Mouse (Mus musculus) megakaryocyte, adult 5-6 weeks (primary cell): Measurements from ENCODE around the gene Sufu. TPM values are rescaled to one million over a fixed set of nuclear protein-coding genes. Genes with fewer than 3 reads are reported as not detected.

Source experiments
- ATAC-seq: 2 replicates; pipeline ENCODE4 v1.8.0; 2016; ENCODE audit warnings: mild to moderate bottlenecking, inconsistent platforms; ENCODE audit not compliant: poor library complexity, severe bottlenecking
- total RNA-seq, 2 experiments: library from RNA; stranded (forward) in 1 of 2; stranded (reverse) in 1 of 2; fragments of 153-499, 151-499 nt in 1 of 2; fragments of 221-1000, 200-1000 nt in 1 of 2; gene quantifications; 2 replicates each; pipeline versions ENCODE4 v1.2.3 to v1.2.4; 2015 to 2017

Gene Sufu
- total RNA-seq, 2 experiments from 2014 or later = 3.0 to 6.9 TPM

GRCm38 (mm10) chr19:46426488-46426887 is 29.8 kb downstream of the Sufu start:
- no peak for ATAC-seq

DNA sequence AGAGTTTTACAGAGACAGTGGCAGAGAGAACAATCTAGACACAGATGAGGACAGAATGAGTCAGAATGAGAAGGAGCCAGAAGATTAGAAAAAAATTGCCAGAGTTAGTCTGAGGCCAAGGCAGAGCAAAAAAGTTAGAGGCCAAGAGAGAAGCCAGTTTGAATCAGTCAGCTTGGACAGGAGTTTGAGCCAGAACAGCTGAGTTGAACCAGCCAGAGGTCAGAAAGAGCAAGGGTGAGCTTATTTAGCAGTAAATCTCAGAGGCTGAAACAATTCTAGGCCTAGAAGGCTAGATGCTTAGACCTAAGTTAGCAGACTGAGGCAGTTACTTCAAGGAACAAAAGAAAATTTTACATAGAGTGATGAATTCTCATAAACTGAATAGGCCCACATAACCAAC is 32.6 kb downstream of the Sufu start:
- ATAC-seq = no peak

DNA sequence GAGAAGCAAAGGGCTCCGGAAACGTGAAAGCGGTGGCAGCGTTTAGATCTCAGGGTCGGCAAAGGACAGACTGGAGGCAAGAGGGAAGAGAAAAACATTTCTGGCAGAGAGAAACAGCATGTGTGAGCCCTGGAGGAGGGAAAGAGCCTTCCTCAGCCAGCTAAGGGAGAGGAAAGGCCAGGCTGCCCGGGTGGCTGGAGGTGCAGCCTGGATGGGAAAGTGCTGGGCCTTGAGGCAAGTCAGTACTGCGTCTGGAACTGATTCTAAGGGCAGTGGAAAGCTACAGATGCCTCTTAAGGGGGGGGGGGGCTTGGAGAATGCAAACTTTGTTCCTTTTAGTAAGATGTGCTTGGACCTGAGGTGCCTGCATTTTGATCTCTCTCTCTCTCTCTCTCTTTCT is 37.0 kb downstream of the Sufu start:
- ATAC-seq = no peak

DNA sequence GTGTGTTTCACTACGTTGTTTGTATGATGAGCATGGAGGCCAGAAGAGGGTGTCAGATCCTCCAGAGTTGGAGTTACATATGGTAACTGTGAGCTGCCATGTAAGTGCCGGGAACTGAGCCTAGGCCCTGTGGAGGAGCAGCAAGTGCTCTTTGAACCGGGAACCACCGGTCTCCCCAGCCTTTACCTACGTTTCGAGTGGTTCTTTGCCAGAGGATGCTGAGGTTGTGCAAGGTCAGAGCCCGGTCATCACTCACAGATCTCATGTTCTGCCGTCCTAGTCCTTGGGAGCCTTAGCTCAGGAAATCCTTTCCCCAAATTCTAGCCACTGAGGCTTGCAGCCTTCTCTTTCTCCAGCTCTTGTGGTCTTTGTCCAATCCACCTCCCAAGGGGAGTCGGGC is 37.5 kb downstream of the Sufu start:
- ATAC-seq = no peak

- ATAC-seq = no peak
Observed at GRCm38 (mm10) chr19:46434591-46434990, 37.9 kb downstream of the Sufu start.

GRCm38 (mm10) chr19:46435492-46435891 is 38.8 kb downstream of the Sufu start:
- ATAC-seq = peak; percentile 40; the same call in 1 of the 2 replicates

DNA sequence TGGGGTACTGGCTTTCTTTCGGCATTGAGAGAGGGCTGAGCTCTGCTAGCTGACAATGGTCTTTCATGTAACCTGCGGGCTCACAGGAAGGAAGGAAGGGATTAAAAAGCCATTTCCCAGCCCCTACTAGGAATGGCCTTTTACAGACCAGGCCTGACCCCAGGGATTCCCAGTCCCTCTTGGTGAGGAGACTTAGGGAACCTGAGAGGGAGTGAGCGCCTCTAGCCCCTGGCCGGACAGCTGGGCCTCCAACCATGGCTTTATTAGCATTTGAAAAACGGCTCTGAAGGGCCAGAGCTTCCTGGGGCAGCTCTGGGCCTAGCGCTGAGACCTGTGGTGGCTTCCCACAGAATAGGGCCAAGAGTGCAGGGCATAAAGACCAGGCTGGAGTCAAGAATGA is 46.8 kb downstream of the Sufu start:
- ATAC-seq = no peak

GRCm38 (mm10) chr19:46444209-46444608 is 47.5 kb downstream of the Sufu start:
- peak; percentile 94 for ATAC-seq

- ATAC-seq = no peak
Observed at GRCm38 (mm10) chr19:46445641-46446040, 48.9 kb downstream of the Sufu start.

GRCm38 (mm10) chr19:46446436-46447020 is 49.8 kb downstream of the Sufu start:
- ATAC-seq = no peak

DNA sequence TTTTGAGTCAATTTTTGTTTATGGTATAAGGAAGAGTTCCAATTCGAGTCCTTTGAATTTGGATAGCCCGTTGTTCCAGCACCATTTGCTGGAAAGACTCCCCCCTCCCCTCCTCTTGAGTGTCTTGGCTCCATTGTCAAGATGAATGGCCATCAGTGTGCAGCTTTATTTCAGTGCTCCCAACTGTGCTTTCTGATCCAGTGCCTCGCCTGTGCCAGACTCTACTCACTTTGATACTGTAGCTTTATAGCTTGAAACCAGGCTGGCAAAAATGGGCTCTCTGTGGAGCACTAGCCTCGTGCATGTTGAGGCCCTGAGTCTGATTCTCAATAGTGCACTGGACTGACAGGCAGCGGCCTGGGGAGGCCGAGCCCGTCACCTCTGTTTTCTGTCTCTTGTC is 50.4 kb downstream of the Sufu start:
- no peak for ATAC-seq

- no peak for ATAC-seq
Observed at GRCm38 (mm10) chr19:46447911-46448310, 51.2 kb downstream of the Sufu start.

GRCm38 (mm10) chr19:46449261-46450005 is 52.7 kb downstream of the Sufu start:
- ATAC-seq = no peak

GRCm38 (mm10) chr19:46452052-46452827 is 55.5 kb downstream of the Sufu start:
- peak; percentile 80 for ATAC-seq

DNA sequence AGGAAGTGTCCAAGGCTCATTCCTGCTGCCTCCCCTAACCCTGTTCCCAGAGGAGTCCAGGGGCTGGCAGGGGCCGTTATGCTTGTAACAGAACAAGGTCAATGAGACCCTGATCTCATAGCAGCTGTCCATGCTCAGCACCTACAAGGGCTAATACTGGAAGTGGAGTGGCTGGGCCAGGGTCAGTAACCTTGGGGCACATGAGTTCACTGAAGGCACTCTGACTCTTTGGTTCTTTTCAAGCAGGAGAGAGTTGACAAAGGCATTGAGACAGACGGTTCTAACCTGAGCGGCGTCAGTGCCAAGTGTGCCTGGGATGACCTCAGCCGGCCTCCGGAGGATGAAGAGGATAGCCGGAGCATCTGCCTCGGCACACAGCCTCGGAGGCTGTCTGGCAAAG is 56.2 kb downstream of the Sufu start:
- ATAC-seq = no peak

GRCm38 (mm10) chr19:46454126-46454880 is 57.6 kb downstream of the Sufu start:
- ATAC-seq = no peak

GRCm38 (mm10) chr19:46455032-46455431 is 58.3 kb downstream of the Sufu start:
- ATAC-seq = peak; percentile 53

GRCm38 (mm10) chr19:46455556-46455955 is 58.9 kb downstream of the Sufu start:
- no peak for ATAC-seq

DNA sequence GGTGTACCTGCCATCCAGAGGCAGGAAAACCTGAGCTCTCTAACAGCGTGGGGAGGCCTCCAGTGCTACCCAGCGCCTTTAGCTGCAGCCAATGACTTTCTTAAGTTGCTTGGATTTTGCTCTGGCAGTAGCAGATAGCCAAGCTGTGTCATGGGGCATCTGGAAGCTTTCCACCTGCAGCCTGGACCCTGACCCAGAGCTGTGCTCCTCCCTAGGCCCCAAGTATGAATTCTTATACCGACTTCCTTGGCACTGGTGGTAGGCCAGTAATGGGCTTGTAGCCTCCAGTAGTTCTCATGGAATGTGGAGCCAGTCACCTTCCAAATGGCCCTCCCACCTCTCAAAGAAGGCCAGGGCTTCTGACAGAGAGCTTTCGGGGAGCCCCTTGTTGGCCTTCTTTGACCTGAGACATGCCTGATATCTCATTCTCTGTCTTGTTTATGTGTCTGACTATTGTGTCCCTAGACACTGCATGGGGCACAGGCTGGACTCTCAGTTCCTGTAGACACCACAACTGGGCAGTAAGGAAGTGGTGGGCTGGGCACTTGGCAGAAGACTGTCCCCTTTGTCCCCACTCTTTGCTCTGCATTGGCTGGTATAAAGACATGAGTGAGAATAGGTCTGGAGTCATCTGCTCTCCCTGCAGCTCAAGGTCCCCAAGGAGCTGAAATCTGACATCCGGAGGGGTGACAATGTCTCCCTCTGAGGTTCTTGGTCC is 59.5 kb downstream of the Sufu start:
- ATAC-seq = no peak

DNA sequence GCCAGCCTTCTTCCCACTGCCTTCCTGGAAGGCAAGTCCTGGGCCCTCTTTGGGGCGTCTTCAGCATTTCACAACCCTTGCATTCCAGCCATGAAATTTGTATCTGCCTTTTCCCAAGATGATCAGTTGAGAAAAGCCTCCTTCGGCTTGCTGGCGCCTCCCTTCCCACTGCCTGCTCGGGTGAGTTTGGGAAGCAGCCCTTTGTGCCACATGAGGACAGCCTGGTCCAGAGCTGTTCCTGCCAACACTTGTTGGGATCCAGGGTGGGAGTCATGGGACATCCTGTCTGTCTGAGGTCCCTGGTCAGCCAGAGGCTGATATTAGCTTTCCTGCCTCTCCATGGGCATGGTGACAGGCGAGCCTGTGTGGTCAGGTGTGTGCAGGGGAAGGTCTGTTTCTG is 61.1 kb downstream of the Sufu start:
- no peak for ATAC-seq

DNA sequence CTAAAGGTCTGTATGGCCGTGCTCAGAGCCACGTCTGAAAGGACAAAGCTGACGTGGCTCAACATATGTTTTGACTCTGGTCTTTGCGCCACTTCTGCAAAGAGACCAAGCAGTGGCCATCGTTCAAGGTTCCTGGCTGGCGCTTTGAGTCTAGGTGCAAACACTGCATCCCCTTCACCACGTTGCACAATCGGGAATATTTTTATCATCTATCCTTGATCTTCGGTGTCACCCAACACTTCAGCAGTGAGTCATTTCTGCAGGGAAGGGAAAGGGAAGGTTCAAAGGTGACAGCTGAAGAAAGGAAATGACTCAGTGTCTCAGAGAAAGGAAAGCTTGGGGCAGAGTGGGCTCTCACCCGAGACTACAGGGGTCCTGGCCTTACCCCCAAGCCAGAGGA is 62.6 kb downstream of the Sufu start:
- no peak for ATAC-seq
